Mouse (Mus musculus): Measurements from ENCODE around the gene Flt1.

GRCm38 (mm10) chr5:147721438-147721837 is 4.4 kb downstream of the Flt1 start:
- TF ChIP-seq CTCF (IDR thresholded peaks at IDR 0.05; ENCODE audit: low read depth, low read length) (no peak), POLR2A (IDR thresholded peaks at IDR 0.05; ENCODE audit: borderline replicate concordance, low read depth, low read length) (no peak)
